Mouse (Mus musculus): ENCODE results near the gene Rufy3. TPM values are rescaled to one million over a fixed set of nuclear protein-coding genes. Genes with fewer than 3 reads are reported as not detected.

Gene Rufy3
- total RNA-seq, 1 experiment from 2014 or later: 27.2 TPM

DNA sequence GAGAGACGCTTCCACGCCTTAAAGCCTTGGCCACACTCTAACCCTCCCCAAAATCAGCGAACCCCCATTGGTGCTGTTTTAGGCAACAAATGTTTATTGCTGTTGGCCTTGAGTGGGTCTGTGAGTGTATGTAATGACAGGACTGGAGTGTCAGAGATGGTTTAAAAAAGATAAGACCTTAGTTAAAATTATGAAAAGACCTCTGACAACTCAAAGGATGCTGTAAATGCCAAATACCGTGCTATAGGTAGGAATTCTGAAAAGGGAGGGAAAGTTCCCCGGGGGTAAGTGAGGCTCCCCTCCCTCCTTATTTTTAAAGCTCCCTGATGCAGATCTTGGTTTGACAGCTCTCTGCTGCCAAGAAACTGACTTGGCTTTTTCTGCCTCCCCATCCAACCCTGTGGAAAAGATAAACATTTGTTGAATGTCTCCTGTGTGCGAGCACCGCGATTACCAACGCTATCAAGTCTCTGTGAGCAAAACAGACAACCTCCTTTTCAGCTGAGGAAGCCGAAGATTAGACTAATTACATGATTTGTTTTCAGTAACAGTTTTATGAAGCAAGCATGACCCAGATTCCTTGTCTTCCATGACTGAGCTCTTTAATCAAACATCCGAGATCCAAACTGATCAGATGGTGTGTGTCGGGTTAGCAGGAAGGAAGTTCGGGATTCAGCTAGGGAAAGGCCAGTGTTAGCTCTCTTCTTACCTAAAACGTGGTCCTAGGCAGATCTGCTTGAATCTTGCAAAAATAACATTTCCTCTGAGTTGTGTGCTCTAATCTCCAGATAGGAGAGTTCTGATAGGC lies 1.4 kb downstream of the Rufy3 start:
- ATAC-seq (replicated peaks; ENCODE audit: insufficient number of reproducible peaks, low FRiP score, low TSS enrichment, poor library complexity, severe bottlenecking): peak; percentile 37; the same call in 1 of the 2 replicates

GRCm38 (mm10) chr5:88569541-88569940 lies 4.7 kb downstream of the Rufy3 start:
- ATAC-seq (replicated peaks; ENCODE audit: insufficient number of reproducible peaks, low FRiP score, low TSS enrichment, poor library complexity, severe bottlenecking): no peak

- ATAC-seq (replicated peaks; ENCODE audit: insufficient number of reproducible peaks, low FRiP score, low TSS enrichment, poor library complexity, severe bottlenecking): no peak
These were observed 10.0 kb downstream of the Rufy3 start for GRCm38 (mm10) chr5:88574829-88575228.

DNA sequence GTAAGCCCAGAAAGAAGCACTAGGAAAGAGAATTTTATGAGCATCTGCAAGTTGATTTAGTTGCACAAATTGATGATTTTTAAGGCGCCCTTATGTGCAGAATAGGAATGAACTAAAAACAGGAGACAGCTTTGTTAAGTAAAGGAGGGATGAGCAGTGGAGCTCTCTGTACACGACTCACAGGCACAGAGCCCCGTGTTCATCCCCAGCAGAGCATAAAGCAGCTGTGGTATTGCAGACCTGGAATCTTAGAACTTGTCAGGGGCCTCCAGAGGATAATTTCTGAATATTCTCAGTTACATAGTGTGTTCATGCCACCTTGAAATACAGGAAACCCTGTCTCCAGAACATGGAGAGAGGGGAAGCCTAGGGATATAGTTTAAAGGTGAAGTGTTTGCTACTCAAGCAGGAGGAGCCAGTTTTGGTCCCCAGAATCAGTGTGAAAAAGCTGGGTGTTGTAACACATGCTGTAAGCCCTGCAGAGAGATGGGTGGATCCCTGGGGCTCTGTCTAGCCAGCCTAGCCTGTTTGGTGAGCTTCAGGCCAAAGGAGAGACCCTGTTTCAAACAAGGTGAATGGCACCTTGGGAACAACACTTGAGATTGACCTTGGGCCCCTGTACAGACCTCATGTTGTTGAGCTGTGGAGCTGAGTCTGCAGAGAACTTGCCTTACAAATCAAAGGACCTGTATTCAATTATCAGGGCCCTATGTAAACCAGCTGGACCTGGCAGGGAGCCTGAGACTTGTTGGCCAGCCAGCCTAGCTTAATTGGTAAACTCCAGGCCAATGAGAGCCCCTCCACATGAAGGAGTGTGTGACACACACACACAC lies 10.9 kb downstream of the Rufy3 start:
- ATAC-seq (replicated peaks; ENCODE audit: insufficient number of reproducible peaks, low FRiP score, low TSS enrichment, poor library complexity, severe bottlenecking): no peak

- no peak for ATAC-seq (replicated peaks; ENCODE audit: insufficient number of reproducible peaks, low FRiP score, low TSS enrichment, poor library complexity, severe bottlenecking)
These were observed 15.8 kb downstream of the Rufy3 start for GRCm38 (mm10) chr5:88580681-88581080.

DNA sequence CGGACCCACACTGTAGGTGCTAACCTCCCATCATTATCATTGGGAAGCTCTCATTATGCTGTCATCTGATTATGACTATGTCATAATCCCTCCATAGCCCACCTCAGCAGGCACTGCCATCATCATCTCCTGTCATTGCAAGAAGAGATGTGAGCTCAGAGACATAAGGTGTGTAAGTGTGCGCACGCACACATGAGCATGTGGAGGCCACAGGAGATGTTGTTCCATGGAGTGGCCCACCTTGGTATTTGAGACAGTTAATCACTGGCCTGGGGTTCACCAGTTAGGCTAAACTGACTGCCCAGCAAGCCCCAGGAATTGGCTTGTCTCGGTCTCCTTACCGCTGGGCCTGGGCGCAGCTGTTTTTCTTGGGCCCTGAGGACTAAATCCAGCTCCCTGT lies 16.5 kb downstream of the Rufy3 start:
- no peak for ATAC-seq (replicated peaks; ENCODE audit: insufficient number of reproducible peaks, low FRiP score, low TSS enrichment, poor library complexity, severe bottlenecking)

GRCm38 (mm10) chr5:88583271-88584031 lies 18.6 kb downstream of the Rufy3 start:
- ATAC-seq (replicated peaks; ENCODE audit: insufficient number of reproducible peaks, low FRiP score, low TSS enrichment, poor library complexity, severe bottlenecking): no peak

GRCm38 (mm10) chr5:88584061-88584460 lies 19.2 kb downstream of the Rufy3 start:
- ATAC-seq (replicated peaks; ENCODE audit: insufficient number of reproducible peaks, low FRiP score, low TSS enrichment, poor library complexity, severe bottlenecking): no peak

- no peak for ATAC-seq (replicated peaks; ENCODE audit: insufficient number of reproducible peaks, low FRiP score, low TSS enrichment, poor library complexity, severe bottlenecking)
These were observed 21.8 kb downstream of the Rufy3 start for GRCm38 (mm10) chr5:88586407-88587174.

DNA sequence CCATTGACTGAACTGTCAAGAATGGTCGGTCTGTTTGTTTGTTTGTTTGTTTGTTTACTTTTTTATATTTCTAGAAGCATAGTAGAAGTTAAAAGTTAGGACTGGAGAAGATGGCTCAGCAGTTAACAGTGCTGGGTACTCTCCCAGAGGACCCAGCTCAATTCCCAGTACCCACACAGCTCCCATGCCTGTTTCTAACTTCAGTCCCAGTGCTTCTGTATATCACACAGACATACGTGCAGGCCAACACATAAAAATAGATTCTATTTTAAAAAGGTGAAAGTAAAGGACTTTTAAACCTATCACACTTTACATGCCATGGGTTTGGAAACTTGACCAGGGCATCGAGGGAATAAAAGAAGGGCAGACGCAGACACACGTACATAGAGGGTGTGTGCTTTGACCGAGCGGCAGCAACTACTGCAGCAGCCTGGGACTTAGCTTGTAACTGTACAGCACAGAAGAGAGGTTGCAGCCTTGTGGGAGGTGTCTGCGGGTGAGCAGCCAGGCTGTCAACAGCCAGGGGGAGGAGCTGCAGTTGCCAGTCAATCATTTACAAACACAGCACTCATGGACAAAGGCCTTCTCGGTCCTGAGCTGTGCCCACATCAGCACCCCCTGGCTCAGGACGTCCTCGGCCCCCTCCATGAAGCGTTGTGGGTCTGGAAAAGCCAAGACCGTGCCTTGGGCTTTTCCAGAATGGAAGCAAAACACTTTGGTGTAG lies 22.5 kb downstream of the Rufy3 start:
- ATAC-seq (replicated peaks; ENCODE audit: insufficient number of reproducible peaks, low FRiP score, low TSS enrichment, poor library complexity, severe bottlenecking): no peak

DNA sequence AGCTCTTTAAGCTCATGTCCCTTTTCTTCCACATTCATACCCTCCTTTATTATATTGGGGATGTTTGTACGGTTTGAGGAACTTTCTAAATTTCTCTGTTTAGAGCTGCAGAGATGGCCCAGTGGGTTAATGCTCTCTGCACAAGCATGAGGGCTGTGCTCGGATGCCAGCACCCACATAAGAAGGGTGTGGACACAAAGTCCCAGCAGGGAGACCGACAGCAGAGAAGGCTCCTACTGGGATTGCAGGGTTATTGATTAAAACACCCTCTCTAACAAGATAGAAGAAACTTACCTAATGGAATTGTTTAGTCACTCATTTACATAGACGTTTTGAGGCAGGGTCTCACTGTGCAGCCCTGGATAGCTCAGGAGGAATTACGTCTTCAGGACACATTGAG lies 23.6 kb downstream of the Rufy3 start:
- ATAC-seq (replicated peaks; ENCODE audit: insufficient number of reproducible peaks, low FRiP score, low TSS enrichment, poor library complexity, severe bottlenecking): no peak

GRCm38 (mm10) chr5:88593421-88594172 lies 28.8 kb downstream of the Rufy3 start:
- no peak for ATAC-seq (replicated peaks; ENCODE audit: insufficient number of reproducible peaks, low FRiP score, low TSS enrichment, poor library complexity, severe bottlenecking)

DNA sequence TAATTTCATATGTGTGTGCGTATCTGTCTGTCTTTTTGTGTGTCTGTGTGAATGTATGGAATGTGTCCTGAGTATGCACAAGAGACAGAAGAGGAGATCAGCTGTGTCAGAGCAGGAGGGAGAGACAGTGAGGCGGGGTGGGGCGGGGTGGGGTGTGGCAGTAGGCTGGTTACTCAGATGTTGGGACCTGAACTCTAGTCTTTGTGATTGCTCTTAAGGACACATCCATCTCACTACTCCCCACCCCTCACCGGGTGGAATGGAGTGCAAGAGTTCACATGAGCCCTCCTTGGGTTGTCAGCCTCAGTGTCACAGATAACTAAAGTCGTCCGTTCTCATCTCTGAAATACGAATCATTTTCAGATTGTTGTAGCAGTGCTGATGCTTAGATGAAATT lies 29.3 kb downstream of the Rufy3 start:
- ATAC-seq (replicated peaks; ENCODE audit: insufficient number of reproducible peaks, low FRiP score, low TSS enrichment, poor library complexity, severe bottlenecking): no peak

- no peak; the same call in 1 of the 2 replicates for ATAC-seq (replicated peaks; ENCODE audit: insufficient number of reproducible peaks, low FRiP score, low TSS enrichment, poor library complexity, severe bottlenecking)
These were observed 31.0 kb downstream of the Rufy3 start for GRCm38 (mm10) chr5:88595537-88596455.

DNA sequence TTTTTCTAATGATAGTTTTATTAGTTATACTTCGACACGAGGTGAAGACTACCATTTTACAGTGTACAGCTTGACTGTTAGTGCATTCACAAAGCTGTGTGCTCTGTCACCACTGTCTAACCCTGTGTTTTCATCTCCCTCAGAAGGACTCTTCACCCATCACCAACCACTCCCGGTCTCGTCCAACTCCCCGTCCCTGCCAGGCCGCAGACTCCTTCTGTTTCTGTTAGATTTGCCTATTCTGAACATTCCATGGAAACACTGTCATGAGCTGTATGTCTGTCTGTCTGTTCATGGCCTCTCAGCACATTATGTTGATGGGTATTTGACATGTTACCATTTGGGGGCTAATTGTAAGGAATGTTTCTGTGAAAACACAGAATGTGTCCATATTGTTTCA lies 34.1 kb downstream of the Rufy3 start:
- ATAC-seq (replicated peaks; ENCODE audit: insufficient number of reproducible peaks, low FRiP score, low TSS enrichment, poor library complexity, severe bottlenecking): no peak

GRCm38 (mm10) chr5:88602030-88602429 lies 37.2 kb downstream of the Rufy3 start:
- ATAC-seq (replicated peaks; ENCODE audit: insufficient number of reproducible peaks, low FRiP score, low TSS enrichment, poor library complexity, severe bottlenecking): no peak
